Mouse (Mus musculus) liver, embryonic 13.5 days (tissue): ENCODE data around the gene Aifm2. TPM values are rescaled to one million over a fixed set of nuclear protein-coding genes. Genes with fewer than 3 reads are reported as not detected.

Experiments
- ATAC-seq: fragments of 200-750 bp; cut with Nextera tagmentation; 2 replicates; pipeline ENCODE4 v1.8.0; 2017; ENCODE audit warnings: low read depth, mild to moderate bottlenecking, moderate number of reproducible peaks, moderate library complexity
- DNase-seq: peaks from one replicate; pipeline ENCODE4 v3.0.0; 2022
- H3K27ac ChIP-seq: fragments of 300-500 bp; sonication (generic); 2 replicates; pipeline ENCODE4 v1.5.1; 2015; ENCODE audit warnings: moderate library complexity, mild to moderate bottlenecking, inconsistent platforms
- H3K27me3 ChIP-seq: fragments of 300-500 bp; sonication (generic); 2 replicates; pipeline ENCODE4 v1.6.1; 2015; ENCODE audit warnings: mild to moderate bottlenecking, inconsistent platforms
- H3K36me3 ChIP-seq: fragments of 300-500 bp; sonication (generic); 2 replicates; pipeline ENCODE4 v1.6.1; 2015; ENCODE audit warnings: mild to moderate bottlenecking, inconsistent platforms
- H3K4me1 ChIP-seq: fragments of 300-500 bp; sonication (generic); replicated peaks from 2 replicates; pipeline ENCODE4 v1.6.1; 2015; ENCODE audit warnings: inconsistent platforms
- H3K4me2 ChIP-seq: fragments of 300-500 bp; sonication (generic); 2 replicates; pipeline ENCODE4 v1.6.1; 2015; ENCODE audit warnings: inconsistent platforms, mild to moderate bottlenecking, moderate library complexity
- H3K4me3 ChIP-seq: fragments of 300-500 bp; sonication (generic); replicated peaks from 2 replicates; pipeline ENCODE4 v1.5.1; 2015; ENCODE audit warnings: mild to moderate bottlenecking, inconsistent platforms
- H3K9ac ChIP-seq: fragments of 300-500 bp; sonication (generic); 2 replicates; pipeline ENCODE4 v1.6.1; 2015; ENCODE audit warnings: mild to moderate bottlenecking, inconsistent platforms
- H3K9me3 ChIP-seq: fragments of 300-500 bp; sonication (generic); replicated peaks from 2 replicates; pipeline ENCODE4 v1.6.1; 2016; ENCODE audit warnings: inconsistent platforms
- WGBS: fragments of 180-500 bp; shearing (Covaris S2); methylation state at CpG from one replicate; pipeline ENCODE4 v1.1.7; 2015; ENCODE audit not compliant: insufficient replicate concordance; 5-methylcytosine and 5-hydroxymethylcytosine counted together
- polyA plus RNA-seq: library from polyadenylated mRNA; unstranded; fragments of >200 nt; fragmentation: Nextera tagmentation; extraction: Ambion mirVana; gene quantifications from 2 replicates; pipeline ENCODE4 v1.2.1, GENCODE M21; 2015

Aifm2 gene
- polyA plus RNA-seq, 1 experiment from 2014 or later, result 3.0 TPM

DNA sequence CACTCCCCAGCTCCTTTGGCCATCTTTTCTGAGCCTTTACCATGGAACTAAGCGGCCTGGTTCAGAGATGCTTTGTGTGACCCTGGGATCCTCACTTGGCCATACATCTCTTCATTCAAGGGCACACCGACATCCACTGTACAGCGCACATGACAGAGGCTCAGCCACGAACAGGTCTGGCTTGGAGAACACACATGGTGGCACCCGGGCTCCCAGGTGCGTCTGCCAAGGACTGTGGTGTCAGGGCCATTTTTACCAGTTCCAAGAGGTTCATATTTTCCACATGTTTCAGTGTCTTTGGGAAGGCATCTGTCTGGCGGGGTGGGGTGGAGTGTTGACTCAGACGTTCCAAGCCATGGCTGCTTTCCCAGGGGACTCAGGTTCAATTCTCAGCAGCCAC, 27.3 kb downstream of the Aifm2 start:
- peaks cover 11% of the 10 kb centered on the region for H3K36me3 ChIP-seq
- no peaks in the 10 kb centered on the region for H3K4me1 ChIP-seq
- no peak for DNase-seq
- no peaks in the 10 kb centered on the region for H3K27me3 ChIP-seq
- no peaks in the 10 kb centered on the region for H3K9me3 ChIP-seq
- 80% methylated on average over 8 of the region's 8 CpGs for WGBS
- no peak for ATAC-seq
- no peak overlapping the region for H3K4me3 ChIP-seq
- no peak overlapping the region for H3K27ac ChIP-seq
- no peak overlapping the region for H3K4me2 ChIP-seq
- H3K9ac ChIP-seq, result no peak overlapping the region

DNA sequence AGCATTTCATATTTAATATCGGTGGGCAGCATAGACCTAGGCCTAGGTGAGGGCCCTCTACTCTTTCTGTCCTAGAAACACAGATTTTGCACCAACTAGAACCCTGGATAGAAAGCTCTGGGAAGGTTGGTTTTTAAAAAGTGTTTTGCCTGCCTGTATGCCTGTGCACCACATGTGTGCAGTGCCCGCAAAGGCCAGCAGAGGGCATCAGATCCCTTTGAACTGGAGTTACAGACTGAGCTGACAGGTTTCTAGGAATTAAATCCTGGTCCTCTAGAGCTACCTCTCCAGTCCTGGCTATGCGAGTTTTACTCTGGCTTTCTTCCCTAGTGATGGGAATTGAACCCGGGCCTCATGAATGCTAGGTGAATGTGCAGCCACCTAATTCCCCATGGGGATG, 30.1 kb downstream of the Aifm2 start:
- no peak overlapping the region for H3K27ac ChIP-seq
- DNase-seq, result no peak
- H3K4me1 ChIP-seq, result no peaks in the 10 kb centered on the region
- H3K27me3 ChIP-seq, result no peaks in the 10 kb centered on the region
- no peak overlapping the region for H3K4me2 ChIP-seq
- no peak for ATAC-seq
- peaks cover 12% of the 10 kb centered on the region for H3K36me3 ChIP-seq
- WGBS, result 67% methylated on average over 4 of the region's 4 CpGs
- H3K9me3 ChIP-seq, result no peaks in the 10 kb centered on the region
- no peak overlapping the region for H3K9ac ChIP-seq
- H3K4me3 ChIP-seq, result no peak overlapping the region

DNA sequence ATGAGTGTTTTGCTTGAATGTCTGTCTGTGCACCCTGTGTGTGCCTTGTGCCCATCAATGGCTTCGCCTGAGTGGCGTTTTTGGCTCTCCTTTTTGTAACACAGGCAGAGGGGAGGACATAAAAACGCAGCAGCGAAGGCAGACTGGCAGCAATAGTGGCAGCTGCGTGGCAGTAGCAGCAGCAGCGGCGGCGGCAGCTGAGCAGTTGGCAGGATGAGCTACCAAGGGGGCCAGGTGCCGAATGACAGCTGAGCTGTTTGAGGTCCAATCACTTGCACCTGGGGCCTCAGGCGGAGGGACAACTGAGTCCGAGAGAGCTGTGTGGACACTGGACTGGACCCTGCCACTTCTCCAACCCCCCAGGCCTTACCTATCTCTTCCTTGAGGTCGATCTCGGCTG, 32.2 kb downstream of the Aifm2 start:
- Histone ChIP-seq H3K4me2 (no peak overlapping the region), H3K27me3 (no peaks in the 10 kb centered on the region), H3K9me3 (no peaks in the 10 kb centered on the region), H3K9ac (no peak overlapping the region), H3K27ac (no peak overlapping the region), H3K36me3 (peaks cover 12% of the 10 kb centered on the region), H3K4me1 (0 out of 2 replicates have a peak, but pooled peaks cover 5% of the 10 kb centered on the region), H3K4me3 (no peak overlapping the region)
- 70% methylated on average over 13 of the region's 13 CpGs for WGBS
- DNase-seq (no peak), ATAC-seq (no peak)

DNA sequence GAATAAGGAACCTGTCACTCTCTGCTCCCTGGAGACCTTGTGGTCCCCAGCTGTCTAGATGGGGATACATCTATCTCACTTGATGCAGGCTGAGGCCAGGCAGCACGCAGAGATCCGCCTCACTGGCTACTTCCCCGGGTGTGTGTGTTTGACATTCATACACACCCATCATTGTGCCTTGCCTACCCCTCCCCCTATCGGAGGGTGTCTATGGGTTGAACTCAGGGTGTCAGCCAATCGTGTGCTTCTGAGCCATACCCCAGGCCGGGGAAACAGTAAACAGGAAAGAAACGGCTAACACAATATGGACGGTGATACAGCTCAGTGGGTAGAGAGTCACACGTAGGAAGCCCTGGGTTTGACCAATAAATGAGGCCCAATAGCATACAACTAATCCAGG, 35.0 kb downstream of the Aifm2 start:
- DNase-seq, result no peak
- WGBS, result 65% methylated on average over 9 of the region's 9 CpGs

DNA sequence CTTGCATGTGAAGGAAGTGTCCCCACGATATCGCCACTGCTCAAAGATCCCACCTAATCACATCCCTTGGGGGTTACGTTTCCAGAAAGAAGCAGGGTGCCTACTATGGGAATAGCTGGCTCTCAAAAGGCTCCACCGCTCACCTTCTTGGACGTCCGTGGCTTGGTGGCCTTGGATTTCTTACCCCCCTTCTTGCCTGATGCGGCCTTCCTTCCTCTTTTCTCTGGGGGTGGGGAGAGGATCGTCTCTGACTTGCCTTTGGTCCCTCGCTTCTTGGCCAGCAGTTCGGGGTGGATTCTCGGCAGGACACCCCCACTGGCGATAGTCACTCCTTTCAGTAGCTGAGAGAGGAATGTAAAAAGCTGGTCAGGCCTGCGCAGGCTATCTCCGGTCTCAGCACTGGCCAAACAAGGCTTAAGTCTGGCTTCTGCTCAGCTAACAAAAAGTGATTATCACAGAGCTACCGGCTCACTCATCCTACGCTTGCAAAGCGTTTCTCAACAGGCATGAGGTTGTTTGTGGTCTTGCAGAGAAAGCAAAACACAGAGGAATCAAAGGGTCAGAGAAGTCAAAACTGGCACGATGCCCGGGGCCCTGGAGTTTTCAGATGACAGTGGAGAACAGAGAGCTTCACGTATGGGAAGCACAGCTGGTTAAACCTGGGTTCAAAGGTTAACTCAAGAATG, 36.6 kb downstream of the Aifm2 start:
- no peaks in the 10 kb centered on the region for H3K9me3 ChIP-seq
- H3K4me1 ChIP-seq, result 0 out of 2 replicates have a peak, but pooled peaks cover 5% of the 10 kb centered on the region
- no peak for DNase-seq
- H3K4me2 ChIP-seq, result no peak overlapping the region
- H3K4me3 ChIP-seq, result no peak overlapping the region
- peak; percentile 57 for ATAC-seq
- no peak overlapping the region for H3K9ac ChIP-seq
- no peak overlapping the region for H3K27ac ChIP-seq
- H3K27me3 ChIP-seq, result no peaks in the 10 kb centered on the region
- H3K36me3 ChIP-seq, result 0 out of 2 replicates have a peak, but pooled peaks cover 4% of the 10 kb centered on the region
- 44% methylated on average over 20 of the region's 20 CpGs for WGBS

More for the DNA sequence above, 35.0 kb downstream of the Aifm2 start:
- 0 out of 2 replicates have a peak, but pooled peaks cover 5% of the 10 kb centered on the region for H3K4me1 ChIP-seq
- no peaks in the 10 kb centered on the region for H3K9me3 ChIP-seq
- H3K27ac ChIP-seq, result no peak overlapping the region
- no peak overlapping the region for H3K9ac ChIP-seq
- no peak overlapping the region for H3K4me3 ChIP-seq
- H3K4me2 ChIP-seq, result no peak overlapping the region
- peaks cover 10% of the 10 kb centered on the region for H3K36me3 ChIP-seq
- no peaks in the 10 kb centered on the region for H3K27me3 ChIP-seq
- ATAC-seq, result no peak

DNA sequence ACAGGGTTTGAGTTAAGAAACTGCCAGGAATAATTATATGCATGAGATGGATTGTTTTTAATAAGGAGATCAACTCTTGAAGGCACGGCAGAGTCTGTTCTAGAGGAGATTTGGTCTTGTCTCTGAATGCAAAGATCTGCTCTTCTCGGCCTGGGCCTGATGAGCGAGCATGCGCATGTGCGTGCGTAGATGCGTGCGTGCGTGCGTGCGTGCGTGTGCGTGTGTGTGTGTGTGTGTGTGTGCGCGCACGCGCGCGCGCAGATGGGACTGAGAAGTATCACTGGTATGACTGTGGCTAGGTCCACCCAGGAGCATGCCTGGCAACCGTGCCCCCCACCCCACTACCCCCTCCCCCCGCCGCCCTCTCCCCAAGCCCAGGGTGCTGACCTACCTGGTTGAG, 38.0 kb downstream of the Aifm2 start:
- H3K9ac ChIP-seq, result no peak overlapping the region
- H3K9me3 ChIP-seq, result no peaks in the 10 kb centered on the region
- 90% methylated on average over 23 of the region's 23 CpGs for WGBS
- H3K27me3 ChIP-seq, result no peaks in the 10 kb centered on the region
- H3K27ac ChIP-seq, result no peak overlapping the region
- 0 out of 2 replicates have a peak, but pooled peaks cover 5% of the 10 kb centered on the region for H3K4me1 ChIP-seq
- no peaks in the 10 kb centered on the region for H3K36me3 ChIP-seq
- DNase-seq, result no peak
- ATAC-seq, result no peak
- H3K4me2 ChIP-seq, result no peak overlapping the region
- H3K4me3 ChIP-seq, result no peak overlapping the region

DNA sequence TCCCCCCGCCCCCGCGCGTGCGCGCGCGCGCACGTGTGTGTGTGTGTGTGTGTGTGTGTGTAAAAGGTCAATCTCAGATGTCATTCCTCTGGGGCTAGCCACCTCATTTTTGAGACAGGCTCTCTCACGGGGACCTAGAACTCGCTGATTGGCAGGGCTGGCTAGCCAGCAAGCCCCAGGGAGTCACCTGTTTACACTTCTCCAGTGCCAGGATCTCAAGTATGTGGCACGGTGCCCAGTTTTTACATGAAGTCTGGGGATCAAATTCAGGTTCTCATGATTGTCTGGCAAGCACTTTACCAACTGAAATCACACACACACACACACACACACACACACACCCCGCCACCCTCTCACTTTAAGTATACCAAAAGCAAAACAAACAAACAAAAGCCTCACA, 42.0 kb downstream of the Aifm2 start:
- H3K4me3 ChIP-seq, result no peak overlapping the region
- DNase-seq (no peak), ATAC-seq (no peak)
- no peak overlapping the region for H3K27ac ChIP-seq
- no peak overlapping the region for H3K4me2 ChIP-seq
- WGBS, result 84% methylated on average over 14 of the region's 14 CpGs
- H3K27me3 ChIP-seq, result no peaks in the 10 kb centered on the region
- no peaks in the 10 kb centered on the region for H3K4me1 ChIP-seq
- no peaks in the 10 kb centered on the region for H3K36me3 ChIP-seq
- H3K9me3 ChIP-seq, result no peaks in the 10 kb centered on the region
- no peak overlapping the region for H3K9ac ChIP-seq

DNA sequence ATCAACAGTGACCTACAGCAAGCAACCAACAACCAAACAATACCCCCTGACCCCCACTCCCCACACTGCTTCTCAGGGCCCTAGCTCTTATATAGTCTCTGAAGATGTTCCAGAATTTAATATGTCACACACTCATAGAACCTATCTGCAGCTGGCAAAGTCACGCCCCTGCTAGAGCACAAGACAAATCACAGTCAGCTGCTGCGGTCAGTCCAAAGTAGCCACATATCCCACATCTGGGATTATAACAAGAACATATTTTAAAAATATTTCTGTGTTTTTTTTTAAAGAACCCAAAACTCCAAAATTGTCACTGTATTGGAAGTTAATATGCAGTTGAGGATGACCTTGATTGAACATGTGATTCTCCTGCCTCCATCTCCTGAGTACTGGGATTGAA, 43.8 kb downstream of the Aifm2 start:
- no peaks in the 10 kb centered on the region for H3K4me1 ChIP-seq
- no peak for ATAC-seq
- DNase-seq, result no peak
- H3K9ac ChIP-seq, result no peak overlapping the region
- H3K4me2 ChIP-seq, result no peak overlapping the region
- H3K27ac ChIP-seq, result no peak overlapping the region
- H3K4me3 ChIP-seq, result no peak overlapping the region
- no peaks in the 10 kb centered on the region for H3K9me3 ChIP-seq
- 73% methylated on average over 2 of the region's 2 CpGs for WGBS
- H3K36me3 ChIP-seq, result no peaks in the 10 kb centered on the region
- no peaks in the 10 kb centered on the region for H3K27me3 ChIP-seq

DNA sequence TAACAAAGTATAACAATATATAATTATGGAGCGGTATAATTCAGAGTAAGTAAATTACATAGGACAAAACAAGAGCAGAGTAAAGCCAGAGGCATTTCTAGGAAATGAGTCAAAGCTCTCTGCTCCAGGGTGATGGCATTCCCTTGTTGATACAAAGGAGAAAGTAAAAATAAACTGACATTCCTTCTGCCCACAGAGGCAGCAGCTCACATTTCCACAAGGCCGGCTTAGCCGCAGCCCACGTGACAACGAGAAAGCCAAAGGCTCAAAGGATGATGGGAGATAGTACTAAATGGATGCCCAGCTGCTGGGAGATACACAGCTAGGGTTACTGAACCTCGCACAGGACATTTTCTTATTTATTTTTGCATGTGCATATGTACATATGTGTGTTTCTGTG, 44.8 kb downstream of the Aifm2 start:
- WGBS, result 35% methylated on average over 6 of the region's 6 CpGs
- Histone ChIP-seq H3K27me3 (no peaks in the 10 kb centered on the region), H3K9ac (no peak overlapping the region), H3K4me2 (no peak overlapping the region), H3K36me3 (no peaks in the 10 kb centered on the region), H3K4me3 (no peak overlapping the region), H3K4me1 (no peaks in the 10 kb centered on the region), H3K9me3 (no peaks in the 10 kb centered on the region), H3K27ac (no peak overlapping the region)
- ATAC-seq (no peak), DNase-seq (no peak)

DNA sequence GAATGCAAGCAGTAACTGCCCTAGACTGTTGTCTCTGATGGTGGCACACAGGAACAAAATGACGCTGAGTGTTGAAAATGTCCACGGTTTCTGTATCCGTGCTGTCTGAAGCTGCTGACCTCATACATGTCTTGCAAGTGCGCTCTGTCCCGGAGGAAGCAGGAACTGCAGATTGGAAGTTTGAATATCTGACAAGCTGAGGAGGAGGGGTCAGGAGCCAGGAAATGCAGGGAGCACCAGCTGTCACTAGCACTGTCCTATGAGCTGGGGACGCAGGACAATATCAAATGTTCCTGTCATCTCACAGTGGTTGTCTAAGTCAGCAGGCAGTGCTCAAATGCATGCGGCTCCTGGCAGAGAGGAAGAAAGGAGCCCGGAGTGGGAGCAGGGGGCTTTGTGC, 49.6 kb downstream of the Aifm2 start:
- H3K4me1 ChIP-seq, result no peaks in the 10 kb centered on the region
- no peaks in the 10 kb centered on the region for H3K36me3 ChIP-seq
- no peak overlapping the region for H3K4me3 ChIP-seq
- no peak overlapping the region for H3K27ac ChIP-seq
- no peak overlapping the region for H3K4me2 ChIP-seq
- ATAC-seq (no peak), DNase-seq (no peak)
- no peak overlapping the region for H3K9ac ChIP-seq
- 59% methylated on average over 8 of the region's 8 CpGs for WGBS
- H3K9me3 ChIP-seq, result no peaks in the 10 kb centered on the region
- no peaks in the 10 kb centered on the region for H3K27me3 ChIP-seq

DNA sequence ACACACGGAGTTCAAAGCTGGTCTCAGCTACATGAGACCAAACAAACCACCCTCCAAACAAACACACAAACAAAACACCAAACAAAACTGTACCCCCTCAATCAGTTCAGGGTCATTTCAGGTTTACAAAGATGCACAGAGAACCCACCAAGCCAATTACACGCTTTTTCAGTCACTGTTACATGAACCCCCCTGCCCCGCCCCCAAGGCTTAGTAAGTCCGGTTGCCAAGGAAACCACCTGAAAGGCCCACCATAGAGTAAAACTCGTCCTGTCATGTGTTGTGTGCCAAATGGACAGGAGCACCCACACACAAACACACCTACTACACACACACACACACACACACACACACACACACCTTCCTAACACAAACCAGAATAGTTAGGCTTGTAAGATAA, 50.5 kb downstream of the Aifm2 start:
- ATAC-seq (no peak), DNase-seq (no peak)
- no peaks in the 10 kb centered on the region for H3K9me3 ChIP-seq
- no peak overlapping the region for H3K4me3 ChIP-seq
- no peak overlapping the region for H3K4me2 ChIP-seq
- H3K9ac ChIP-seq, result no peak overlapping the region
- H3K27me3 ChIP-seq, result no peaks in the 10 kb centered on the region
- no peaks in the 10 kb centered on the region for H3K36me3 ChIP-seq
- WGBS, result 53% methylated on average over 5 of the region's 5 CpGs
- no peaks in the 10 kb centered on the region for H3K4me1 ChIP-seq
- no peak overlapping the region for H3K27ac ChIP-seq

DNA sequence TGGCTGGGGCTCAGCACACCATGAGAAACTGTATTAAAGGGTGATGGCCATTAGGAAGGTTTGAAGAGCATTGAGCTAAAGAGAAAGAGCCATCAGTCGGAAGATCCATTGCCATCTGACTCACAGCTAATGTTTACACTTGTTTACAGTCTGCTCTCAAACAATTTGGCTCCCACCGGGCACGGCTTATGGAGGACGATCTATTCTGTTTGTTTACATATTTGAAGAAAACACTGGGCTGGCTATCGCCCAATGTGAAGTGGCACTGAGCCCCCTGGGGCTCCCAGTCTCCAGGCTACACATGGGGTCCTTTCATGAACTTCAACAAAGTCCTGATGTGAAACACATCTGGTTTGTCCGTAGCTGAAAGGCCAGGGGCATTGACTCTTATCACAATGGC, 51.7 kb downstream of the Aifm2 start:
- Histone ChIP-seq H3K27me3 (no peaks in the 10 kb centered on the region), H3K9ac (no peak overlapping the region), H3K4me2 (no peak overlapping the region), H3K9me3 (no peaks in the 10 kb centered on the region), H3K27ac (no peak overlapping the region), H3K4me3 (no peak overlapping the region), H3K4me1 (no peaks in the 10 kb centered on the region), H3K36me3 (no peaks in the 10 kb centered on the region)
- WGBS, result 55% methylated on average over 6 of the region's 6 CpGs
- no peak for ATAC-seq
- DNase-seq, result no peak
